8 mouse cellular contexts compared by ENCODE assay signal in genomic region chr15:78257326-78258050, GRCm38 (mm10). TPM values are rescaled to one million over a fixed set of nuclear protein-coding genes. Genes with fewer than 3 reads are reported as not detected.
A peak's percentile ranks its signal among the peaks of the same experiment; 100 is the strongest.
DNase-seq lines count a peak whose midpoint lies in the region; TF ChIP-seq lines count a peak whose summit lies in the region.

No protein-coding gene starts in this region.

- 30% methylated on average over 7 of the region's 7 CpGs for WGBS in lung, adult 2 months

- no peaks in the 10 kb centered on the region for H3K4me1 ChIP-seq in lung, adult 2 months (ENCODE audit: control insufficient read depth, insufficient read depth, low read length)

- DNase-seq in CD4-positive helper T cell, adult 2 months (ENCODE audit: low read depth, low spot score) = peak; percentile 29
- DNase-seq in MN1 (ENCODE audit: low spot score) = peak; percentile 50
- DNase-seq in cerebellum, adult 9-11 months = peak; percentile 38
- peak; percentile 58 to 84 for DNase-seq in heart, adult 18-20 months
- DNase-seq in kidney, postnatal 4 days = peak; percentile 77 to 78
- DNase-seq in lung, adult 2 months = peak; percentile 62
- DNase-seq in retina, postnatal 1 day = peak; percentile 75
- DNase-seq in urinary bladder, postnatal 36 days (ENCODE audit: low spot score in 2 of 2) = peak; percentile 40 to 55

- H3K4me3 ChIP-seq in lung, adult 2 months (replicated peaks; ENCODE audit: extremely low read depth, low read depth, low read length) = no peak overlapping the region

- peak; percentile 83 for TF ChIP-seq CTCF in lung, adult 2 months (IDR thresholded peaks at IDR 0.05; ENCODE audit: insufficient read depth, low read length)

- TF ChIP-seq POLR2A in lung, adult 2 months (IDR thresholded peaks at IDR 0.05; ENCODE audit: borderline replicate concordance, extremely low read depth, low read depth, low read length) = no peak

RNA-seq across cellular contexts. Expression of gene Ncf4, which starts 12.9 kb away (rescaled TPM):
- 1 to 10 TPM; 2.0 to 2.8 TPM for total RNA-seq in heart, adult 18-20 months (2021)
- 18.9 and 23.0 TPM in 2 replicates for polyA plus RNA-seq in lung, adult 2 months (2012; rRNA removed)

RNA-seq across cellular contexts. Expression of gene Csf2rb2, which starts 48.0 kb away (rescaled TPM):
- 1 to 10 TPM in 1 of 2 experiments, under 1 TPM in 1; 0.37 to 2.5 TPM for total RNA-seq in heart, adult 18-20 months (2021)
- polyA plus RNA-seq in lung, adult 2 months (2012; rRNA removed) = 8.4 and 9.5 TPM in 2 replicates

RNA-seq across cellular contexts. Expression of gene Pvalb, which starts 51.3 kb away (rescaled TPM):
- under 1 TPM; 0.57 to 0.93 TPM for total RNA-seq in heart, adult 18-20 months (2021)
- 6.2 TPM in 1 of 2 replicates, not detected in the other for polyA plus RNA-seq in lung, adult 2 months (2012; rRNA removed)
